ENCODE assay signal across 8 mouse cellular contexts in the genomic region with DNA sequence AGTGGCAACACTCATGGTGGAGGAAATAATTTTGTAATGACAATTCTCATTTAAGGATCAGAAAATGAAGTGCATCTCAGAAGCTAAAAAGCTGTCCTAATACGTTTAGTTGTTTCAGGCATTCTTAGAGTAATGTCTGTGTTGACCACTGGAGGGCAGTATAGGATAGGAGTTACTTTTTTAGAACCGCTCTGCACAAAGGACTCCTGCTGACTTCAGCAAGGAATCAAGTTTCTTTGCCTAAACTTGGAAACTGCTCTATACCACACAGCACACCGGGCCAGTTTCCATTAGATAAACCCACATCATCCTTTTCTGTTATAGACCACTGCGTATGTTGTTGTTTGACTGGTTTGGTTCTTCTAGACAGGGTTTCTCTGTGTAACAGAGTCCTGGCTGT. TPM values are rescaled to one million over a fixed set of nuclear protein-coding genes. Genes with fewer than 3 reads are reported as not detected.
DNase-seq lines count a peak whose midpoint lies in the region; ATAC-seq and TF ChIP-seq lines count a peak whose summit lies in the region.

No protein-coding gene starts in this region.

- no peaks in the 10 kb centered on the region for H3K36me3 ChIP-seq in embryonic facial prominence, embryonic 13.5 days
- no peaks in the 10 kb centered on the region for H3K36me3 ChIP-seq in hindbrain, embryonic 10.5 days

- no peaks in the 10 kb centered on the region for H3K27me3 ChIP-seq in embryonic facial prominence, embryonic 13.5 days
- no peaks in the 10 kb centered on the region for H3K27me3 ChIP-seq in hindbrain, embryonic 10.5 days (ENCODE audit: insufficient read depth, poor library complexity, severe bottlenecking)

- TF ChIP-seq CTCF in layer of hippocampus, adult 2 months (conservative IDR thresholded peaks at IDR 0.05) = peak; percentile 95

- peak; percentile 17 for DNase-seq in gastrocnemius, postnatal 10 days
- no peak for DNase-seq in gastrocnemius, postnatal 14 days
- DNase-seq in ZHBTc4 (ENCODE audit: low read depth, low spot score) = peak; percentile 86
- DNase-seq in hindbrain, embryonic 10.5 days (ENCODE audit: low spot score) = peak; percentile 17
- DNase-seq in layer of hippocampus, adult 2 months (ENCODE audit: low spot score in 2 of 2) = peak; percentile 74 to 85
- DNase-seq in lung, postnatal 10 days = peak; percentile 83
- DNase-seq in right cerebral cortex, postnatal 4 days = peak; percentile 34

- no peak overlapping the region for H3K4me3 ChIP-seq in embryonic facial prominence, embryonic 13.5 days
- no peak overlapping the region for H3K4me3 ChIP-seq in hindbrain, embryonic 10.5 days
- H3K4me3 ChIP-seq in layer of hippocampus, adult 2 months = no peak overlapping the region

- H3K9ac ChIP-seq in embryonic facial prominence, embryonic 13.5 days = no peak overlapping the region

- WGBS in embryonic facial prominence, embryonic 13.5 days = 17% methylated on average over 4 of the region's 4 CpGs
- 30% methylated on average over 4 of the region's 4 CpGs for WGBS in hindbrain, embryonic 10.5 days

- intact Hi-C loops in gastrocnemius, postnatal 14 days (cut with DNase I; ENCODE audit: low total_unique reads) = loop anchor here (5.0 kb wide), 1 partner anchor 416 kb away; no protein-coding TSS in a partner anchor

- H3K4me1 ChIP-seq in embryonic facial prominence, embryonic 13.5 days = no peaks in the 10 kb centered on the region
- H3K4me1 ChIP-seq in hindbrain, embryonic 10.5 days (replicated peaks) = no peaks in the 10 kb centered on the region; the same call in 1 of the 2 replicates

- no peak overlapping the region for H3K4me2 ChIP-seq in embryonic facial prominence, embryonic 13.5 days

- ATAC-seq in embryonic facial prominence, embryonic 13.5 days (ENCODE audit: insufficient number of reproducible peaks, insufficient read depth, low FRiP score, low TSS enrichment, low read depth) = 0 out of 2 replicates have a peak, but pooled peaks have one; percentile 63

- no peak overlapping the region for H3K27ac ChIP-seq in embryonic facial prominence, embryonic 13.5 days
- no peak overlapping the region for H3K27ac ChIP-seq in hindbrain, embryonic 10.5 days
- no peak overlapping the region for H3K27ac ChIP-seq in layer of hippocampus, adult 2 months

- no peaks in the 10 kb centered on the region for H3K9me3 ChIP-seq in embryonic facial prominence, embryonic 13.5 days
- no peaks in the 10 kb centered on the region for H3K9me3 ChIP-seq in hindbrain, embryonic 10.5 days

RNA-seq across cellular contexts. Expression of gene Sf3b5, which starts 11.4 kb away (rescaled TPM):
- 1 to 10 TPM; 4.8 TPM for total RNA-seq in gastrocnemius, postnatal 10 days (2021)
- total RNA-seq in gastrocnemius, postnatal 14 days (2021) = 1 to 10 TPM; 4.3 to 5.1 TPM
- 38.4 and 40.1 TPM in 2 replicates for polyA plus RNA-seq in embryonic facial prominence, embryonic 13.5 days (2015; fragmentation: Nextera tagmentation; extraction: Ambion mirVana)
- 44.0 and 47.3 TPM in 2 replicates for polyA plus RNA-seq in hindbrain, embryonic 10.5 days (2016; fragmentation: Nextera tagmentation; extraction: Ambion mirVana)
- total RNA-seq in layer of hippocampus, adult 2 months (2021) = 1 to 10 TPM; 9.4 to 9.7 TPM

RNA-seq across cellular contexts. Expression of gene Plagl1, which starts 43.7 kb away (rescaled TPM):
- 100 to 1,000 TPM; 121 to 155 TPM for total RNA-seq in gastrocnemius, postnatal 10 days (2021)
- 10 to 100 TPM; 32.3 to 38.6 TPM for total RNA-seq in gastrocnemius, postnatal 14 days (2021)
- 126 and 130 TPM in 2 replicates for polyA plus RNA-seq in embryonic facial prominence, embryonic 13.5 days (2015; fragmentation: Nextera tagmentation; extraction: Ambion mirVana)
- 56.1 and 59.4 TPM in 2 replicates for polyA plus RNA-seq in hindbrain, embryonic 10.5 days (2016; fragmentation: Nextera tagmentation; extraction: Ambion mirVana)
- 10 to 100 TPM; 14.1 to 17.4 TPM for total RNA-seq in layer of hippocampus, adult 2 months (2021)

RNA-seq across cellular contexts. Expression of gene Stx11, which starts 52.5 kb away (rescaled TPM):
- total RNA-seq in gastrocnemius, postnatal 10 days (2021) = under 1 TPM; 0.59 to 0.79 TPM
- under 1 TPM; 0.44 to 0.47 TPM for total RNA-seq in gastrocnemius, postnatal 14 days (2021)
- polyA plus RNA-seq in embryonic facial prominence, embryonic 13.5 days (2015; fragmentation: Nextera tagmentation; extraction: Ambion mirVana) = 3.6 and 4.5 TPM in 2 replicates
- polyA plus RNA-seq in hindbrain, embryonic 10.5 days (2016; fragmentation: Nextera tagmentation; extraction: Ambion mirVana) = 1.6 and 2.3 TPM in 2 replicates
- total RNA-seq in layer of hippocampus, adult 2 months (2021) = under 1 TPM; 0.07 to 0.33 TPM
